Mouse (Mus musculus) G1E-ER4 (cell line): ENCODE data around the gene 1700025C18Rik. TPM values are rescaled to one million over a fixed set of nuclear protein-coding genes. Genes with fewer than 3 reads are reported as not detected.

Experiments used
- GATA1 ChIP-seq: IDR thresholded peaks from one replicate; pipeline ENCODE4 v1.8.0; 2012; ENCODE audit warnings: low read length, inconsistent platforms
- polyA plus RNA-seq: library from polyadenylated mRNA; stranded (reverse); fragments of >175 nt; gene quantifications from 2 replicates; pipeline ENCODE4 v1.2.3, GENCODE M21; 2012

1700025C18Rik gene
- polyA plus RNA-seq, result not detected in 2 replicates

- no peak for TF ChIP-seq GATA1
Observed at GRCm38 (mm10) chr2:165090650-165091049, at the start of gene 1700025C18Rik. Gene 1700025C18Rik (minus strand): TSS chr2:165090750.

- no peak for TF ChIP-seq GATA1
Observed at GRCm38 (mm10) chr2:165136049-165136448, 45.5 kb upstream of the 1700025C18Rik start.

GRCm38 (mm10) chr2:165133566-165133965 lies 43.0 kb upstream of the 1700025C18Rik start:
- no peak for TF ChIP-seq GATA1

- TF ChIP-seq GATA1, result no peak
Observed at GRCm38 (mm10) chr2:165131428-165131827, 40.9 kb upstream of the 1700025C18Rik start.

GRCm38 (mm10) chr2:165129189-165129588 lies 38.6 kb upstream of the 1700025C18Rik start:
- no peak for TF ChIP-seq GATA1

- no peak for TF ChIP-seq GATA1
Observed at GRCm38 (mm10) chr2:165126896-165127562, 36.5 kb upstream of the 1700025C18Rik start.

GRCm38 (mm10) chr2:165121206-165121840 lies 30.8 kb upstream of the 1700025C18Rik start:
- TF ChIP-seq GATA1, result no peak

GRCm38 (mm10) chr2:165120765-165121164 lies 30.2 kb upstream of the 1700025C18Rik start:
- no peak for TF ChIP-seq GATA1

- no peak for TF ChIP-seq GATA1
Observed at GRCm38 (mm10) chr2:165113733-165114132, 23.2 kb upstream of the 1700025C18Rik start.

GRCm38 (mm10) chr2:165112149-165112548 lies 21.6 kb upstream of the 1700025C18Rik start:
- TF ChIP-seq GATA1, result no peak

- TF ChIP-seq GATA1, result no peak
Observed at GRCm38 (mm10) chr2:165106585-165106984, 16.0 kb upstream of the 1700025C18Rik start.

- no peak for TF ChIP-seq GATA1
Observed at GRCm38 (mm10) chr2:165105513-165106079, 15.0 kb upstream of the 1700025C18Rik start.

- no peak for TF ChIP-seq GATA1
Observed at GRCm38 (mm10) chr2:165102920-165103319, 12.4 kb upstream of the 1700025C18Rik start.

- no peak for TF ChIP-seq GATA1
Observed at GRCm38 (mm10) chr2:165100749-165101148, 10.2 kb upstream of the 1700025C18Rik start.

GRCm38 (mm10) chr2:165098861-165099260 lies 8.3 kb upstream of the 1700025C18Rik start:
- TF ChIP-seq GATA1, result no peak

GRCm38 (mm10) chr2:165096367-165096766 lies 5.8 kb upstream of the 1700025C18Rik start:
- TF ChIP-seq GATA1, result no peak

- no peak for TF ChIP-seq GATA1
Observed at GRCm38 (mm10) chr2:165092393-165092792, 1.8 kb upstream of the 1700025C18Rik start.
